Mouse (Mus musculus): ENCODE data around the gene Emc9. TPM values are rescaled to one million over a fixed set of nuclear protein-coding genes. Genes with fewer than 3 reads are reported as not detected.

The Emc9 gene
- polyA plus RNA-seq, 1 experiment from 2014 or later, result 22.5 TPM

- WGBS (ENCODE audit: insufficient replicate concordance), result 76% methylated on average over 9 of the region's 9 CpGs
- 0 out of 2 replicates have a peak, but pooled peaks cover 3% of the 10 kb centered on the region for H3K36me3 ChIP-seq (ENCODE audit: control insufficient read depth, insufficient read depth)
- H3K4me3 ChIP-seq (ENCODE audit: low read depth, low read length), result no peak overlapping the region
- no peak overlapping the region for H3K9ac ChIP-seq (ENCODE audit: low read depth, low read length)
- no peaks in the 10 kb centered on the region for H3K9me3 ChIP-seq (replicated peaks; ENCODE audit: control insufficient read depth, low read length)
- H3K27me3 ChIP-seq (ENCODE audit: control insufficient read depth, insufficient read depth, low read depth, low read length), result no peaks in the 10 kb centered on the region
- peaks cover 57% of the 10 kb centered on the region for H3K4me1 ChIP-seq (ENCODE audit: control insufficient read depth, low read depth, low read length)
- no peak overlapping the region for H3K27ac ChIP-seq (ENCODE audit: low read length)
- no peak overlapping the region for H3K4me2 ChIP-seq (ENCODE audit: low read depth, low read length)
- ATAC-seq (ENCODE audit: low read depth), result no peak
These were observed 3.0 kb downstream of the Emc9 start for GRCm38 (mm10) chr14:55581981-55582681.

DNA sequence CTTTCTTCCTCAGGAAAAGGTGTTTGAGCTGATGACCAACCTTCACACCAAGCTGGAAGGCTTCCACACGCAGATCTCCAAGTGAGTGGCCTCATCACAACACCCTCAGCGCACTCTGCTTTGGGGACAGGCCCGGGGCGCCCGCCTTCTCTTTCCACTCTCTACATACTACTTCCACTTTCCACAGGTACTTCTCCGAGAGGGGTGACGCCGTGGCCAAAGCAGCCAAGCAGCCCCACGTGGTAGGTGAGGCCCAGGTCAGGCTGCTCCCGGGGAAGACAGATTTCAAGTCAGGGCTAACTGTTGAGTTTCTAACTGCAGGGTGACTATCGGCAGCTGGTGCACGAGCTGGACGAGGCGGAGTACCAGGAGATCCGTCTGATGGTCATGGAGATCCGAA is 4.4 kb downstream of the Emc9 start:
- 88% methylated on average over 16 of the region's 16 CpGs for WGBS (ENCODE audit: insufficient replicate concordance)
- no peak overlapping the region for H3K4me2 ChIP-seq (ENCODE audit: low read depth, low read length)
- peaks cover 46% of the 10 kb centered on the region for H3K4me1 ChIP-seq (ENCODE audit: control insufficient read depth, low read depth, low read length)
- H3K27ac ChIP-seq (ENCODE audit: low read length), result no peak overlapping the region
- H3K36me3 ChIP-seq (ENCODE audit: control insufficient read depth, insufficient read depth), result 0 out of 2 replicates have a peak, but pooled peaks cover 3% of the 10 kb centered on the region
- no peak overlapping the region for H3K4me3 ChIP-seq (ENCODE audit: low read depth, low read length)
- H3K9me3 ChIP-seq (replicated peaks; ENCODE audit: control insufficient read depth, low read length), result no peaks in the 10 kb centered on the region
- ATAC-seq (ENCODE audit: low read depth), result no peak
- no peak overlapping the region for H3K9ac ChIP-seq (ENCODE audit: low read depth, low read length)
- H3K27me3 ChIP-seq (ENCODE audit: control insufficient read depth, insufficient read depth, low read depth, low read length), result no peaks in the 10 kb centered on the region

DNA sequence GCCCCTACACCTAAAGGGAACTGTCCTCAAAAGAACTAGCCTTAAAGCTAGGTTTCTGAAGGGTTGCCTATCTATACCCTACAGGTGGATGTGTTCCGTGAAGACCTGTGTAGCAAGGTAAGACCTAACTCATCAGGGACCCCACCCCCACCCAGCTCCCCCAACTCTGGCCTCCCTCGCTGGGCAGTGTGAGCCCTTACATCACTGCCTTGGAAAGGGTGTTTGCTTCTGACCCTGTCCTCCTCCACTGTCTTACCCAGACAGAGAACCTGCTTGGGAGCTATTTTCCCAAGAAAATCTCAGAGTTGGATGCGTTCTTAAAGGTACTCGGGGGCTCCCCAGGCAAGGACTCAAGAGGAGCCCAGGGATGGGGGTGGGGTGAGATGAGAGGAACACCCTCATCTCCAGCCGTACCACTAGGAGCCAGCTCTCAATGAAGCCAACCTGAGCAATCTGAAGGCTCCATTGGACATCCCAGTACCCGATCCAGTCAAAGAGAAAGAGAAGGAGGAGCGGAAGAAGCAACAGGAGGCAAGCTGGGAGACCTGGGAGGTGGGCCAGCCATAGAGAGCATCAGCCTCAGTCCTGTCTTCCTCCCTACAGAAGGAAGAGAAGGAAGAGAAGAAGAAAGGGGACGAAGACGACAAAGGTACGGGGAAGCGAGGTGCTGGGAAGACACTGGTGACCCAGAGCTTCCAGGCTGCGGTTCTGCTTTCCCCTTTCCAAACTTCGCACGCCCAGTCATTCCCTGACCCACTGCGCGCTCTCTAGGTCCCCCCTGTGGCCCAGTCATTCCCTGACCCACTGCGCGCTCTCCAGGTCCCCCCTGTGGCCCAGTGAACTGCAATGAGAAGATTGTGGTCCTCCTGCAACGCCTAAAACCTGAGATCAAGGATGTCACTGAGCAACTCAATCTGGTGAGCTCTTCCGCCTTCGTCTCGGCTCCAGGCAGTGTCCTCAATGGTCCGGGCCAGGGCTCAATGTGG is 5.3 kb downstream of the Emc9 start:
- Histone ChIP-seq H3K36me3 (ENCODE audit: control insufficient read depth, insufficient read depth) (0 out of 2 replicates have a peak, but pooled peaks cover 3% of the 10 kb centered on the region), H3K27me3 (ENCODE audit: control insufficient read depth, insufficient read depth, low read depth, low read length) (no peaks in the 10 kb centered on the region), H3K4me2 (ENCODE audit: low read depth, low read length) (peak overlapping the region; percentile 80; the same call in 1 of the 2 replicates), H3K9ac (ENCODE audit: low read depth, low read length) (no peak overlapping the region; the same call in 1 of the 2 replicates), H3K9me3 (replicated peaks; ENCODE audit: control insufficient read depth, low read length) (no peaks in the 10 kb centered on the region), H3K4me3 (ENCODE audit: low read depth, low read length) (no peak overlapping the region), H3K27ac (ENCODE audit: low read length) (peak overlapping the region; percentile 26; the same call in 1 of the 2 replicates), H3K4me1 (ENCODE audit: control insufficient read depth, low read depth, low read length) (peaks cover 41% of the 10 kb centered on the region)
- 83% methylated on average over 23 of the region's 23 CpGs for WGBS (ENCODE audit: insufficient replicate concordance)
- ATAC-seq (ENCODE audit: low read depth), result no peak

DNA sequence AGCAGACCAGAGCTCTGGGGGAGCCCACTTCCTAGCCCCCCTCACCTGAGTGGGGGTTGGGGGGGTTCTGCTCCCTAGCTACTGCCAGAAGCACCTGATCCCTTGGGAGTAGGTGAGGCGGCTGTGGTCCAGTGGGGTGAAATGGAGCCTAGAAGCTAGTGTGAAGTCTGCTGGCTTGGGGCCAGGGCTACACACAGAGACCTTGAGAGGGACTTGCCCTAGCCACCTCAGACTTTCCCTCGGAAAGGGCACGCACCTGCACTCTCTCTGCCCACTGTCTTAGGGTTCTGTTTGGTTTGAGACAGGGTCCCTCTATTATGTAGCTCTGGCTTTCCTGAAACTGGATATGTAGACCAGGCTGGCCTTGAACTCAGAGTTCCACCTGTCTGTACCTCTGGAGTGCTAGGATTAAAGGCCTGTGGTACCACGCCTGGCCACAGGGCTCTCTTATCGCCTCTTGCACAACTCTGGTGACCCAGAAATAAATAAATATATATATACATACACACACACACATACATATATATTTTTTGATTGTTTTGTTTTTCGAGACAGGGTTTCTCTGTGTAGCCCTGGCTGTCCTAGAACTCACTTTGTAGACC is 6.3 kb downstream of the Emc9 start:
- Histone ChIP-seq H3K9ac (ENCODE audit: low read depth, low read length) (peak overlapping the region; percentile 80), H3K4me2 (ENCODE audit: low read depth, low read length) (peak overlapping the region; percentile 80), H3K4me1 (ENCODE audit: control insufficient read depth, low read depth, low read length) (peaks cover 30% of the 10 kb centered on the region), H3K9me3 (replicated peaks; ENCODE audit: control insufficient read depth, low read length) (no peaks in the 10 kb centered on the region), H3K27ac (ENCODE audit: low read length) (peak overlapping the region; percentile 83), H3K4me3 (ENCODE audit: low read depth, low read length) (peak overlapping the region; percentile 70), H3K36me3 (ENCODE audit: control insufficient read depth, insufficient read depth) (0 out of 2 replicates have a peak, but pooled peaks cover 3% of the 10 kb centered on the region), H3K27me3 (ENCODE audit: control insufficient read depth, insufficient read depth, low read depth, low read length) (no peaks in the 10 kb centered on the region)
- peak; percentile 54 for ATAC-seq (ENCODE audit: low read depth)
- 10% methylated on average over 6 of the region's 6 CpGs for WGBS (ENCODE audit: insufficient replicate concordance)

DNA sequence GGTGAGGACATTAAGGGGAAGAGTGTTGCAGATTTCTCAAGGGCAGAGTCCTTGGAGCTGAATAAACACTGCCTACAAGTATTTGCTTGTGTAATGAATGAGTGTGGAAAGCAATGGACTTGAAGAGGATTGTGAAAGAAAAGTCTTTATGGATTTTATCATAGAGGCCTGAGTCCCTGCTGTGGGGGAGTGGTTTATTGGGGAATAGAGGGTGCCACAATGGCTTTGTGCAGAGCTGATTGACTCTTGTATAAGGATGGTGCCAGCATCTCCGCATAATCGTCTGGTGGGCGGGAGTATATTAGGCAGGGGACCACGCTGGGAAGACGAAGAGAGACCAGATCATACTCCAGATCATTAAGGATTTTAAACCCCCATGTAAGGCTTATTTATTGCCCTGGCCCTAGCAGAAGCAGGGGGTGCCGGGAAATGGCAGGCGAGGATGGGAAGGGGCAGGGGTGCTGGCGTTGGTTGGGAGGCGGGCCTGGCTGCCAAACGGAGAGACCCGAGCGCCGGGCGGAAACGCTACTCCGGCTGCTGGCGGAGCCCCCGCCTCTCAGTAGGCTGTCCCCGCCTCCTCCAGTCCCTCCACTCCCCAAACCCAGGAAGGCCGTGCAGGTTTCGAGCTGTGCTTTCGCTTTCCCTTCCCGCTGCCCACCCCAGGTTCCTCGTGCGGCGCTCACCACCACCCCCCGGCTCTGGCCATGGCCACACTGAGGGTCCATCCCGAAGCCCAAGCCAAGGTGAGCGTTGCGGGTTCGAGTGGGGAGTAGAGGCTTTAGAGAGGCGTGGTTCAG is 7.0 kb downstream of the Emc9 start, which contains the start of gene Psme1:
Psme1 (plus strand) TSS at position 253 of the 797 bp plus-strand sequence.
- Histone ChIP-seq H3K4me1 (ENCODE audit: control insufficient read depth, low read depth, low read length) (peaks cover 25% of the 10 kb centered on the region), H3K27me3 (ENCODE audit: control insufficient read depth, insufficient read depth, low read depth, low read length) (no peaks in the 10 kb centered on the region)
- WGBS (ENCODE audit: insufficient replicate concordance), result under 1% methylated on average over 32 of the region's 32 CpGs

GRCm38 (mm10) chr14:55576376-55576775 is 8.7 kb downstream of the Emc9 start:
- Histone ChIP-seq H3K27me3 (ENCODE audit: control insufficient read depth, insufficient read depth, low read depth, low read length) (no peaks in the 10 kb centered on the region), H3K36me3 (ENCODE audit: control insufficient read depth, insufficient read depth) (0 out of 2 replicates have a peak, but pooled peaks cover 3% of the 10 kb centered on the region), H3K9me3 (replicated peaks; ENCODE audit: control insufficient read depth, low read length) (no peaks in the 10 kb centered on the region), H3K4me1 (ENCODE audit: control insufficient read depth, low read depth, low read length) (peaks cover 35% of the 10 kb centered on the region), H3K27ac (ENCODE audit: low read length) (no peak overlapping the region), H3K9ac (ENCODE audit: low read depth, low read length) (no peak overlapping the region), H3K4me2 (ENCODE audit: low read depth, low read length) (no peak overlapping the region), H3K4me3 (ENCODE audit: low read depth, low read length) (no peak overlapping the region)
- no peak for ATAC-seq (ENCODE audit: low read depth)
- whole genome bisulfite sequencing (ENCODE audit: insufficient replicate concordance), result 80% methylated on average over 16 of the region's 16 CpGs

More for the DNA sequence above, 7.0 kb downstream of the Emc9 start, which contains the start of gene Psme1:
- ATAC-seq (ENCODE audit: low read depth), result peak; percentile 86
- peak within 1 kb of the TSS; percentile 83 for H3K27ac ChIP-seq (ENCODE audit: low read length)
- 0 out of 2 replicates have a peak, but pooled peaks cover 3% of the 10 kb centered on the region for H3K36me3 ChIP-seq (ENCODE audit: control insufficient read depth, insufficient read depth)
- H3K4me3 ChIP-seq (ENCODE audit: low read depth, low read length), result peak within 1 kb of the TSS; percentile 70
- H3K9me3 ChIP-seq (replicated peaks; ENCODE audit: control insufficient read depth, low read length), result no peaks in the 10 kb centered on the region
- H3K9ac ChIP-seq (ENCODE audit: low read depth, low read length), result peak within 1 kb of the TSS; percentile 80
- H3K4me2 ChIP-seq (ENCODE audit: low read depth, low read length), result peak within 1 kb of the TSS; percentile 80

- Histone ChIP-seq H3K27ac (ENCODE audit: low read length) (no peak overlapping the region), H3K4me3 (ENCODE audit: low read depth, low read length) (no peak overlapping the region), H3K4me1 (ENCODE audit: control insufficient read depth, low read depth, low read length) (peaks cover 35% of the 10 kb centered on the region), H3K36me3 (ENCODE audit: control insufficient read depth, insufficient read depth) (0 out of 2 replicates have a peak, but pooled peaks cover 2% of the 10 kb centered on the region), H3K4me2 (ENCODE audit: low read depth, low read length) (no peak overlapping the region), H3K9me3 (replicated peaks; ENCODE audit: control insufficient read depth, low read length) (no peaks in the 10 kb centered on the region), H3K27me3 (ENCODE audit: control insufficient read depth, insufficient read depth, low read depth, low read length) (no peaks in the 10 kb centered on the region), H3K9ac (ENCODE audit: low read depth, low read length) (no peak overlapping the region)
- no peak for ATAC-seq (ENCODE audit: low read depth)
- 59% methylated on average over 13 of the region's 13 CpGs for WGBS (ENCODE audit: insufficient replicate concordance)
These were observed 9.4 kb downstream of the Emc9 start for GRCm38 (mm10) chr14:55575711-55576110.

DNA sequence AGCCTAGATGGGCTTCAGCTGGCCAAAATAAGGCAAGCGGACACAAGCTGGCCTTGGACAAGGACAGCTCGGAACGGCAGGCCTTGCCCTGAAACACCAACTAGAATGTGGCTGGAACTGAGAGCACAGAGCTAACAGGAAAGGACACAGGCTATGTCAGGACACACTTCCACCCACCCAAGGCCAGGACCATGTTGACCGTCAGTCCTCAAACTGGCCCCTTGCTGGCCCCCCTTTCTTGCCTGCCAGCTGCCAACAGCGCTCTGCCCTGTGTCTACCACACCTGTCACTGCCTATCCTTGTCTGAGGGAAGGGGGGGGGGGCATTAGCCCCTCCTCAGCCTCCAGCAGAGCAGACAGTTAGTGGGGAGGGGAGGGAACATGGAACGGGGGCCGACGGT is 9.8 kb downstream of the Emc9 start, which contains the start of gene Fitm1:
Fitm1 (plus strand) TSS at position 316 of the 400 bp plus-strand sequence.
- H3K9ac ChIP-seq (ENCODE audit: low read depth, low read length), result no peak within 1 kb of the TSS
- H3K4me3 ChIP-seq (ENCODE audit: low read depth, low read length), result no peak within 1 kb of the TSS
- no peak within 1 kb of the TSS for H3K27ac ChIP-seq (ENCODE audit: low read length)
- no peaks in the 10 kb centered on the region for H3K9me3 ChIP-seq (replicated peaks; ENCODE audit: control insufficient read depth, low read length)
- no peaks in the 10 kb centered on the region for H3K36me3 ChIP-seq (ENCODE audit: control insufficient read depth, insufficient read depth)
- peaks cover 35% of the 10 kb centered on the region for H3K4me1 ChIP-seq (ENCODE audit: control insufficient read depth, low read depth, low read length)
- WGBS (ENCODE audit: insufficient replicate concordance), result 64% methylated on average over 8 of the region's 8 CpGs
- H3K27me3 ChIP-seq (ENCODE audit: control insufficient read depth, insufficient read depth, low read depth, low read length), result no peaks in the 10 kb centered on the region
- H3K4me2 ChIP-seq (ENCODE audit: low read depth, low read length), result no peak within 1 kb of the TSS
- ATAC-seq (ENCODE audit: low read depth), result no peak

All from liver, embryonic 16.5 days (tissue).